Mouse (Mus musculus) kidney, postnatal 4 days (tissue): ENCODE data around the gene Snx21.

ENCODE experiments used
- DNase-seq, 2 experiments: peaks; one replicate each; pipeline ENCODE4 v3.0.0; 2021; ENCODE audit warnings: mixed read lengths in 2 of 2

Gene Snx21

DNA sequence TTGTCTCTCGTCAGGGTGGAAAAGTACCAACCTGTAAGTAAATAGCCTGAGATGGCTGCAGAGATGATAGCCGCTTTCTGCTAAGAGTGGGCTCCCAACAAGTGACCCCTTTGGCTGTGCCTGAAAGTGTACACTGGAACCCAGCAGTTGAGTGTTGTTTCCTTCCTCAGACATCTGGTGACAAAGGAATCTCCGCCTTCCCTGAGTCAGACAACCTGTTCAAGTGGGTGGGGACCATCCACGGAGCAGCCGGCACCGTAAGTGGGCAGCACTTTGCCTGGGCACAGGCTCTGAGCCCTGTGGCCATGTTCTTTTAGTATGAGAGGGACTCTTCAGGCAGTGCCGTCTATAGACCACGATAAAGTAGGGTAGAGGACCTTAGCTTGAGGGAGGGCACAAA lies 14.5 kb upstream of the Snx21 start:
- DNase-seq, result no peak

DNA sequence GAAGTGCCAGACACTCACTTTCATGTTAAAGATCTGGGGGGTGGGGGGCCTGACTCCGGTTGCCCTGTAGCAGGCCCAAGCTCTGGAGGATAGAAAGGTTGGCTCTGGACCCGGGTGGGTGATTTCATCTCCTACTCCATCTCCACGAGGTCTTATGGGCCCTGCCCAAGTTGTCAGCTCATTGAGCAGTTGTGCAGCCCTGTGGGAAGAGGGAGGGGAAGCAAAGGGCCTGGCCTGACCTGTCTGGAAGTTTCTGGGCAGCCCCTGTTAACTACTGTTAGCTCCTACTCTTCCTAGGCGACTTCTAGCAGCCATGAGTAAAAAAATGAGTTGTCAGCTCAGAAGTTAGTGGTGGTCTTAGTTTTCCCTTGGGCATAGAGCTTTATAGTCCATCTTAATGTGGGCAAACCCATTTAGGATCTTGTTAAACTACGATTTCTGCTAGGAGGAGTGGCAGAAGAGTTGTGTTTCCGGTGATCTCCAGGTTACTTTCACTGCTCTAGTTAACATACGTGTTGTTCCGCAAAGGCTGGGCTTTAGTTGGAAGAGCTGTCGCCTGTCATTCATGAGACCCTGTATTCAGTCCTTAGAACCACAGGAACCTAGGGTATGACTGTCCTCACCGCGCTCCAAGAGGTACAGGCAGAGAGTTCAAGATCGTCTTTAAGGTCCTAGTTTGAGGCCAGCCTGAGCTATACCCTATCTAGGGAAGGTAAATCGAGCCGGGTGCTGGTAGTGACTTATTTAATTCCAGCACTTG lies 12.2 kb upstream of the Snx21 start:
- DNase-seq, result no peak

DNA sequence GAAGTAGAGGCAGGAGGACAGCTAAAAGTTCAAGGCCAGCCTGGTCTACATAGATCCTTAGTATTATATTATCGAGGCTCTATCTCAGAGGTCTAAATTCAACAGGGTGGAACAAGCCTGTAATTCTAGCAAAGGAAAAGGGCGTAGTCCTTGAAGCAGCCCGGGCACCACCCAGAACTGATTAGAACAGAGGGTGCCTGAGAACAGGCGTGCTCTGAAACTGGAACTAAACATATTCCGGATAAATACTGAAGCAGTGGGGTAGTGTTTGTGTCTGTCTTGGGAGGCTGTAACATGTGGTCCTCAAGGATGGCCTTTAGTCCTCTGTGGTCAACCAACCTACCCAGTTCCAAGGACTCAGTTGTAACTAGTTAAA lies 11.6 kb upstream of the Snx21 start:
- no peak for DNase-seq

GRCm38 (mm10) chr2:164776130-164776529 lies 9.5 kb upstream of the Snx21 start:
- no peak for DNase-seq

- no peak for DNase-seq
Observed at GRCm38 (mm10) chr2:164776801-164777200, 8.8 kb upstream of the Snx21 start.

DNA sequence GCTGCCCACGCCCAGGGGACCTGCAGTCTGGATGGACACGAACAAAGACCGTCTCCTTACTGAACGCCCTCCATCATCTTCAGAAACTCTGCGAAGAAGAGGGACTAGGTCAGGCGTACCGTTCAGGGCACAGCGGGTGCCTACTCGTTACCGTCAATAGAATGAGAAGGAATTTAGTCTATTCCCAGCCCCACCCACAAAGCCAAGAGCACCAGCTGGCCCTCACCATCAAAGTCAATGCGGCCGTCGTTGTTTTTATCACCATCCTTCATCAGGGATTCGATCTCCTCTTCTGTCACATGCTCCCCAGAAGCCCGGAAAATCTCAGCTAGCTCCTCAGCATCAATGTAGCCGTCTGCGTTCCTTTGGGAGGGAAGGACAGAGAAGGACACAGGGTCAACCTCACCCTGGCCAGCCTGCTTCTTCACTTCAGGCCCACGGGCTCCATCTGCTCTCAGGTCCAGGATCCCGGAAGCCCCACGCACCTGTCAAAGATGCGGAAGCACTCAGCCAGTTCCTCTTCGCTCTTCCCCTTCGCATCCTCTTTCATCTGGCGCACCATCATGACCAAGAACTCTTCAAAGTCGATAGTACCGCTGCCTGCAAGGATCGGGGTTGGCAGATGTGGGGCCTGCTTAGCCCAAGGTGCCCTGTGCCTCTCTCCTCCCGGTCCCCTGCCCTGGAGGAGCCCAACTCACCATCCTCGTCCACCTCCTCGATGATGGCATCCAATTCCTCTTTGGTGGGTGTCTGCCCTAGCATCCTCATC lies 8.2 kb upstream of the Snx21 start:
- DNase-seq, result no peak

- no peak for DNase-seq
Observed at GRCm38 (mm10) chr2:164778015-164778287, 7.7 kb upstream of the Snx21 start.

DNA sequence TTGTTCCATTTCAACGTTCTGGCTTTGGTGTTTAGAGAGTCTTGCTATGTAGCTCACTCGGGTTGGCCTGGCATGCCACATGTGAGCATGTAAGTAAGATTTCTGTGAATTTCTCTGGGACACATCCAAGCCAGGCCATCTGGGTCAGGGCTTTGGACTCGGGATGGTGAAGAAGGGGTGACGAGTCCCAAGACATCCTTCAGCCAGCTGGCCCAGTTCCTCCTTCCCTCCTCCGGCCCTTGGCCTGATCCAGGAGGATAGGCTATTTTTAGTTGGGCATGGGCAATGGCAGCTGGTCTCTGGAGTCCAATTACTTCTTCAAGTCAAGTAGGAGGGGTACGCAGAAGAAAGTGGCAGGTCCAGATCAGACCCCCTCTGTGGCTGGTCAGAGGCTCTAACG lies 6.8 kb upstream of the Snx21 start:
- no peak for DNase-seq

- no peak for DNase-seq
Observed at GRCm38 (mm10) chr2:164779481-164780086, 6.0 kb upstream of the Snx21 start, which contains the start of gene Tnnc2. TSS of gene Tnnc2 (minus strand) at chr2:164779967.

DNA sequence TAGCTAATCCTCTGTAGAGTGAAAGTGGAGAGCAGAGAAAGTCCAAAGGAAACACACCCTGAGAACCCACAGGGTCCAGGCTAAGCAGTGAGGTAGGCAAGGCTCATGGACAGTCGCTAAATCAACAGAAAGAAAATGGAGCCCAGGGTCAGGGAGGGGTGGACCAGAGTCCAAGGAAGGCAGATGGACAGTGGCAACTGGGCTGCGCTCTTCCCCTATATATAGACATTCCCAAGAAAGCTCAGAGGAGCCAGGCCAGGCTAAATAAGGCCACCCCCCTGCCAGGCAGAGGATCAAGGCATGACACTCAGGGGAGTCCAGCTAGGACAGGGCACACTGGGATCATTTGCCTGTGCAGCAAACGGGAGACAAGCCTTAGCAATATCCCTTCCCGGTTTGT lies 3.7 kb upstream of the Snx21 start:
- DNase-seq, result no peak

DNA sequence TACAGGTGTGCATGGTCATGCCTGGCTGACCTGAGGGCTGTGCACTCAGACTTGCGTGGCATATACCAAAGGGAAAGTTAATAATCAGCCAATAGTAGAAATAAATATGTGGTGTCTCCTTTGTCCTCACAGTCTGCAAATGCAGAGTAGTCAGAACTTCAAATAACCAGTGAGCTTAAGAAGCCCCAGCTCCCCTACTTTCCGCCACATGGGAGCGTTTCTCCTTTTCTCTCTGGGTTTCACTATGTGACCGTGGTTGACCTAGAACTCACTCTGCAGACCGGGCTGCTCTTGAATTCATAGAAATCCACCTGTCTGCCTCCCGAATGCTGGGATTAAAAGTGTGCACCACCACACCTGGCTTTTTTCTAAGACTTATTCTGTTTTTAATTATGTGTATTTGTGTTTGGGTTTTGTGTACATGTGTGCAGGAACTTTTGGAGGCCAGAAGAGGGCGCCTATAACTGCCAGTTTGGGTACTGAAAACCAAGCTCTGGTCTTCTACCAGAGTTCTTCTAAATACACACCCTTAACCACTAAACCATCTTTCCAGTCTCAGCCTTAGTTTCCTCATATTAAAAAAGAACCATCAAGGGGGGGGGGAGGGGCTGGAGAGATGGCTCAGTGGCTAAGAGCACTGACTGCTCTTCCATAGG lies 1.6 kb upstream of the Snx21 start:
- DNase-seq, result peak in 1 of 2 experiments; percentile 19

- DNase-seq, result no peak
Observed at GRCm38 (mm10) chr2:164784869-164785420, 678 bp upstream of the Snx21 start.

GRCm38 (mm10) chr2:164786388-164786885 lies 814 bp downstream of the Snx21 start:
- DNase-seq, result peak in 1 of 2 experiments; percentile 26

DNA sequence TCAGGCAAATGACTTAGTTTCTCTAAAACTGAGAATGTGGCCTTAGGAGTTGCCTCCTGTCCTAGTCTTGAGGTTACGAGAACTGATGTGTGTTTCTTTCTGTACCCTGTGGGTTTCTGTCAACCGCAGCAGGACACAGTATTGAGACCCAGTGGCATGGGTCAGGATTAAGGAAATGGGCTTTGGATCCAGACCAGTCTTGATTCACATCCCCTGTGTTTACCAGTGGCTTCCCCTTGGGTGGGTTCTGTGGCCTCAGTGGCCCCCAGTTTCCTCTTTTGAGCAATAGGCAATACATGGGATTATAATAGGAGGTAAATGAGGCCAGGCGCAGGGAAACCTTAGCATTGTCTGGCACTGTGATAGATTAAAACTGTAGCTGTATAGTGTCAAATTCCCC lies 1.4 kb downstream of the Snx21 start:
- no peak for DNase-seq

- peak in 1 of 2 experiments; percentile 16 for DNase-seq
Observed at GRCm38 (mm10) chr2:164787779-164788178, 2.2 kb downstream of the Snx21 start.

GRCm38 (mm10) chr2:164788411-164788810 lies 2.8 kb downstream of the Snx21 start:
- DNase-seq, result no peak

DNA sequence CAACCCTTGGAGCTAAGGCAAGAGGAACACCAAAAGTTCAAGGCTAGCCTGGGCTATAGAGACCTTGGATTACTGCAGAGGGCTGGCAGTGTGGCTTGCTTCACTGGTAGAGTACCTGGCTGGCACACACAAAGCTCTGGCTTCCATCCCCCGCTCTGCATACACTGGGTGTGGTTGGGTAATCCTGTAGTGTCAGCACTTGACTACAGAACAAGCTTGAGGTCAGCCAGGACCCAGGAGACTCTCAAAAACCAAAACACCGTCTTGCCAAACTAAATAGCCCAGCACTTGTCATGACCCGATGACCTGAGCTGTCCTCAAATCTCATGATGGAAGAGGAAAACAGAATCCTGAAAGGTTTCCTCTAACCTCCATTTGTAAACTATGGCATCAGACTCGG lies 4.8 kb downstream of the Snx21 start:
- DNase-seq, result no peak

DNA sequence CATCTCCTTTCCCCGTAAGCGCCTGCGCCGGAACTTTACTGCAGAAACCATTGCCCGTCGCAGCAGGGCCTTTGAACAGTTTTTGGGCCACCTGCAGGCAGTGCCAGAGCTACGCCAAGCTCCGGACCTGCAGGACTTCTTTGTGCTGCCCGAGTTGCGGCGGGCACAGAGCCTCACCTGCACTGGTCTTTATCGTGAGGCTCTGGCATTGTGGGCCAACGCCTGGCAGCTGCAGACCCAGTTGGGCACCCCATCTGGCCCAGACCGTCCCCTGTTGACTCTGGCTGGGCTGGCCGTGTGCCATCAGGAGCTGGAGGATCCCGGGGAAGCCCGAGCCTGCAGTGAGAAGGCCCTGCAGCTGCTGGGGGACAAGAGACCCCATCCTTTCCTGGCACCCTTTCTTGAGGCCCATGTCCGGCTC lies 6.2 kb downstream of the Snx21 start:
- no peak for DNase-seq

DNA sequence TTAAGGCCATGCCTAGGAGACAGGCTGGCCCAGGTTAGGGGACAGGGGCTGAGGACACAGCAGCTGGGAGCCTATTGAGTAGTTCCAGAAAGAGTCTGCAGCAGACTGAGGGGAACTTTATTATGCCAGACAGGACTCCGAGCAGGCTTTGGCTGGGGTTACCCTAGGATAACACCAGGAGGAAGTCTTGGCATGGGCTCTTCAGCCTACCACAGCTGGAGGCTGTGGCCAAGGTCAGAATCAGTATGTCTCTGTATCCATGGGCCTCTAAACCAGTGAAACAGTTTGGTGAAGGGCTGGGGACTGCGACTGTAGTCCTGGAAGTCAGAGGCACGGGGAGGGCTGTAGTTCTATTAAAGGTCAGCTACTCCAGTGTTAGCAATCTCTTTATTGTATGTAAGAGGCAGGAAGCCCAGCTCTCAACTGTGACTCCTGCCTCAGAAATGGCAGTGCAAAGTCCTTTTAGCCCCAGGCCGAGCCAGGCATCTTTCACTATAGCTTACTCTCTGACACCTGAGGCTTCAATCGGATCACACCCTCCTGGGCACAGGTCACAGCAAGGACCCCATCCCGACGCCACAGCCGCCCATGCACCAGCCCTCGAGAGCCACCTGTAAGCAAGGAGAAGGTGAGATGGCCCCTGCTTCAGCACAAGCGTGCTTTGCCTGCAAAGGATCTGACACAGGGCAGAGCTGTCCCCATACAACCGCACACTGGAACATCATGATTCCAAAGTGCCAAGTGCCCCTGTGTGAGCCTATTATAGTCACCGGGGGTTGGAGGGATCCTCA lies 7.0 kb downstream of the Snx21 start:
- no peak for DNase-seq

GRCm38 (mm10) chr2:164793236-164793635 lies 7.6 kb downstream of the Snx21 start:
- peak; percentile 78 to 82 for DNase-seq

- DNase-seq, result peak in 1 of 2 experiments; percentile 41
Observed at GRCm38 (mm10) chr2:164793772-164794171, 8.1 kb downstream of the Snx21 start.

- DNase-seq, result peak; percentile 87 to 92
Observed at GRCm38 (mm10) chr2:164794293-164794692, 8.7 kb downstream of the Snx21 start.
